Mouse (Mus musculus) bone marrow, adult 2 months (tissue): ENCODE measurements around the gene Lrp10. TPM values are rescaled to one million over a fixed set of nuclear protein-coding genes. Genes with fewer than 3 reads are reported as not detected.

Source experiments
- H3K27ac ChIP-seq: fragments of 200-500 bp; 2 replicates; pipeline ENCODE4 v1.5.1; 2012; ENCODE audit warnings: low read depth, mild to moderate bottlenecking, control low read depth, inconsistent platforms, low read length; ENCODE audit not compliant: control insufficient read depth, poor library complexity, insufficient read depth
- H3K4me1 ChIP-seq: fragments of 200-500 bp; 2 replicates; pipeline ENCODE4 v1.6.1; 2011; ENCODE audit warnings: low read length; ENCODE audit not compliant: control insufficient read depth, insufficient read depth
- H3K4me3 ChIP-seq: fragments of 200-500 bp; replicated peaks from 2 replicates; pipeline ENCODE3; 2011; ENCODE audit warnings: mild to moderate bottlenecking, low read depth, low read length, control low read depth; ENCODE audit not compliant: control insufficient read depth
- CTCF ChIP-seq: fragments of 200-500 bp; IDR thresholded peaks from 2 replicates; pipeline ENCODE4 v1.5.1; 2011; ENCODE audit warnings: low read length, control low read depth; ENCODE audit not compliant: control insufficient read depth, insufficient read depth
- POLR2A ChIP-seq: fragments of 200-500 bp; IDR thresholded peaks from 2 replicates; pipeline ENCODE4 v1.6.1; 2011; ENCODE audit warnings: low read depth, mild to moderate bottlenecking, control low read depth, low read length, borderline replicate concordance; ENCODE audit not compliant: control insufficient read depth
- WGBS: fragments of 180-500 bp; shearing (Covaris S2); methylation state at CpG from one replicate; pipeline ENCODE4 v1.1.7; 2018; 5-methylcytosine and 5-hydroxymethylcytosine counted together
- polyA plus RNA-seq: library from polyadenylated mRNA; stranded (reverse); fragments of >200 nt; gene quantifications from 2 replicates; pipeline ENCODE4 v1.2.4, GENCODE M21; 2011; ENCODE audit warnings: low replicate concordance; ENCODE audit not compliant: missing spikeins, insufficient read depth, insufficient read length

Gene Lrp10
- polyA plus RNA-seq, 1 experiment = 29.0 TPM

DNA sequence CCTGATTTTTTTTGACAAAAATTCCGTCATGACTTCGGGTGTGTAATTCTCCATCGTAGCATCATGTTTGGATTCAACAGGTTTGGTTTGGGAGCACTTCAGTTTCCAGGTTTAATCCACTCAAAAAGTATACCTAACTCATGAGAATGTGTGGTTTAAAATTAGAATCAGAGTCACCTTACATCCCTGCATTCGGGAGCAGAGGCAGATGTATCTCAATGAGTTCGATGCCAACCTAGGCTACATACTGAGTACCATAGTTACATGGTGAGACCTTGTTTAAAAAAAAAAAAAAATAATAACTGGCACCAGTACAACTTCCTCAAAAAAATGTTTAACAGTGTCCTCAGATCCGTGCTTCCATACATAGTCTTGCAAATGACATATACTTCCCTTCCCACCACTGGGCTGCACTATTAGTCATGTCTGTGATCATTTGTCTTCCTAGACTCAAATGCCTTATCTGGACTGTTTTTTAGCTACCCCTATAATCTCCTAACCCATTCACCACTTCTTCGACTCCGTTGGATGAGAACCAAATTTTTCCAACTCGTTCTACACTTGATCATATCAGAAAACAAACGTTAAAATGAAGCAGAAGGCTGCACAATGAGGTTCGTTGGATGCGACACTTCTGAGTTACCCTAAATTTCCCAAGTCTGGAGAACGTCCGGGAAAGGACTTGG, 37.8 kb upstream of the Lrp10 start:
- TF ChIP-seq POLR2A = no peak
- TF ChIP-seq CTCF = no peak
- 20% methylated on average over 14 of the region's 14 CpGs for WGBS
- peak overlapping the region; percentile 82 for H3K27ac ChIP-seq
- H3K4me3 ChIP-seq = peak overlapping the region; percentile 92
- H3K4me1 ChIP-seq = peaks cover 1% of the 10 kb centered on the region; the same call in 1 of the 2 replicates

DNA sequence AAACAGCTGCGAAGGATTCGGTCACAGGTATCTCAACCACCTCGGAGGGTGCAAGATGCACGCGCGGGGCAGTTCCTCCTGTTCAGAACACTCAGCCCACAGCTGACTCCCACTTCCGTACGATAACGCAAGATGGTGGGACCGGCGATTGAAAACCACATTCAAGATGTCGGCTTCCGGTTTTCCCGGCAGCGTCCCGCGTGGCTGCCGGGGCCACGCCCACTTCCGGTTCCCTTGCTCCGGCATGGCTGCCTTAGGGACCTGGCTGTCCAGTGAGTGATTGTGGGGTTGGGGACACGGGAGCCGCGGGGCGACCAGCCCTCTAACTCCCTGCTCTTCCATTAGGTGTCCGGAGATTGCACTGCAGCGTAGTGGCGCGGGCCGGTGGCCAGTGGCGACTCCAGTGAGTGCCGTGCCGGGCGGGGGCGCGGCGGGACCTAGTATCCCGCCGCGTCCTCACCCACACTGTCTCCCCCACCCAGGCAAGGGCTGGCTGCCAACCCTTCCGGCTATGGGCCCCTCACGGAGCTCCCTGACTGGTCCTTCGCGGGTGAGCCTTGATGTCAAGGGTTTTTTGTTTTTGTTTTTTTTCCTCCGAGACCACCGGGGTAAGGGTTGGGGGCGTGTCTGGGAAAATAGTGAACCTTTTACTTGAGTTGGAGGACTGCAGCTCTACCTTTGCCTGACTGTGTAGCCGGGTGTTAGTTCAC, 37.1 kb upstream of the Lrp10 start, which contains the start of gene Mrpl52:
TSS of gene Mrpl52 (plus strand) at position 221 of the 710 bp plus-strand sequence.
- H3K4me1 ChIP-seq = peaks cover 1% of the 10 kb centered on the region; the same call in 1 of the 2 replicates
- TF ChIP-seq CTCF (no peak), POLR2A (peak; percentile 57; the same call in 1 of the 2 replicates)
- H3K27ac ChIP-seq = peak within 1 kb of the TSS; percentile 82
- H3K4me3 ChIP-seq = peak within 1 kb of the TSS; percentile 92
- under 1% methylated on average over 47 of the region's 48 CpGs for WGBS

DNA sequence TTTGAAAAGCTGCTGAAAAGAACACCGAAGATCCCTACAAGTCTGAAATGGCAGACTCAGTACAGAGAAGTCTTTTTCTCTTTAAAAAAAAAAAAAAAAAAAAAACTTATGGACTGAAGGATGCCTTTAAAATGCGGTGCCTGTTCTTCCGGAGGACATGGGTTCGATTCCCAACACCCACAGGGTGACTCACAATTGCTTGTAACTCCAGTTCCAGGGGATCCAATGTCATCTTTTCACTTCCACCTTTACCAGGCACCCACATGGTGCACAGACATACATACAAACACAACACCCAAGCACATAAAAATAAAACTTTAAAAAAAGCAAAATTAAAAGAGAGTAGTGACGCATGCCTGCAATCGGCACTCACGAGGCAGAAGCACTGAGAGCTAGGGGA, 36.2 kb upstream of the Lrp10 start:
- WGBS = 82% methylated on average over 7 of the region's 7 CpGs
- no peak for TF ChIP-seq POLR2A
- TF ChIP-seq CTCF = no peak
- Histone ChIP-seq H3K4me3 (no peak overlapping the region), H3K27ac (no peak overlapping the region), H3K4me1 (peaks cover 1% of the 10 kb centered on the region; the same call in 1 of the 2 replicates)

DNA sequence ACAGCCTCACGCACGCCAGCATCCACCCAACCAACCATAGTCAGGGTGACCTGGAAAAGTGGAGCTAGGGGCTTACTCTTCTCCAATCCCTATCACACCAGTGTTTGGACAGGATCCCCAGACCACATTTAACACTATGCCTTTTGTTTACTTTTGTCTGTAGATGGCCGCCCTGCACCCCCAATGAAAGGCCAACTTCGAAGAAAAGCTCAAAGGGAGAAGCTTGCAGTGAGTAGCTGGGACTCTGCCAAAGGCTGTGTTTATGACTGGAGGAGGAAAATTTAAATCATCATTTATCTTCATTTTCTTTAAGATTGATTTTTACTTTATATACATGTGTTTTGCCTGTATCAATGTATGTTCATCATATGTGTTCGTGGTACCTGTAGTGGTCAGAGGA, 35.5 kb upstream of the Lrp10 start:
- Histone ChIP-seq H3K27ac (no peak overlapping the region), H3K4me1 (peaks cover 1% of the 10 kb centered on the region; the same call in 1 of the 2 replicates), H3K4me3 (no peak overlapping the region)
- 86% methylated on average over 5 of the region's 5 CpGs for WGBS
- TF ChIP-seq CTCF = no peak
- TF ChIP-seq POLR2A = no peak

DNA sequence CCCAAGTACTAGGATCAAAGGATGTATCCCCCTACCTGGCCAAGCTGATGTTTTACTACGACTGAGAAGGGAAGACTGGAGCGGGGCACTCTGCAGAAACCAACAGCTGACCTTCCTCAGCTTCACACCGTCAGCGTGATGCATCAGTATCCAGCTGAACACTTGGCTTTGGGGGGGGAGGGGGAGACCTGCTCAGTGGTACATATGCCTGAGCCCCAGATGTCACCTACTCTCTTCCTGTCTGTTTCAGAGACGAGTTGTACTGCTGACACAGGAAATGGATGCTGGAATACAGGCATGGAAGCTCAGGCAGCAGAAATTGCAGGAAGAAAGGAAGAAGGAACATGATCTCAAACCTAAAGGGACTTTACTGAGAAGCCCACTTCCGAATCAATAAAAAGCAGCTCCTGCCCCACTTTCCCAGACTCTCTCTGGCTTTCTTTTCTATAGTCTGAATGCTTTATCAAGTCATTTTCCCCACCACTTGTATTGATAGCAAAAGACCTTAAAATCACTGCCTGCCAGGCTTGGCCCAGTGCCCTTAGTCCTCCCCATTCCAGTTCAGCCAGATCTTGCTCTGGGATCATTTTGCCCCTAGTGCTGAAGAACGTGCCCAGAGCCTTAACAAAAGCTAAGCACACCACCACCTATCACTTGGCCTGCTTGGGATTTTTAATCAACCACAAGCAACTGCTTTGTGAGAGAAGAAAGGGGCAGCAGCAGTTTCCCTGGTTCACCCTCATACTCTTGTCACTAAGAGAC, 34.4 kb upstream of the Lrp10 start:
- Histone ChIP-seq H3K27ac (no peak overlapping the region), H3K4me3 (no peak overlapping the region), H3K4me1 (peaks cover 1% of the 10 kb centered on the region; the same call in 1 of the 2 replicates)
- 67% methylated on average over 7 of the region's 7 CpGs for WGBS
- TF ChIP-seq CTCF (no peak), POLR2A (no peak)

DNA sequence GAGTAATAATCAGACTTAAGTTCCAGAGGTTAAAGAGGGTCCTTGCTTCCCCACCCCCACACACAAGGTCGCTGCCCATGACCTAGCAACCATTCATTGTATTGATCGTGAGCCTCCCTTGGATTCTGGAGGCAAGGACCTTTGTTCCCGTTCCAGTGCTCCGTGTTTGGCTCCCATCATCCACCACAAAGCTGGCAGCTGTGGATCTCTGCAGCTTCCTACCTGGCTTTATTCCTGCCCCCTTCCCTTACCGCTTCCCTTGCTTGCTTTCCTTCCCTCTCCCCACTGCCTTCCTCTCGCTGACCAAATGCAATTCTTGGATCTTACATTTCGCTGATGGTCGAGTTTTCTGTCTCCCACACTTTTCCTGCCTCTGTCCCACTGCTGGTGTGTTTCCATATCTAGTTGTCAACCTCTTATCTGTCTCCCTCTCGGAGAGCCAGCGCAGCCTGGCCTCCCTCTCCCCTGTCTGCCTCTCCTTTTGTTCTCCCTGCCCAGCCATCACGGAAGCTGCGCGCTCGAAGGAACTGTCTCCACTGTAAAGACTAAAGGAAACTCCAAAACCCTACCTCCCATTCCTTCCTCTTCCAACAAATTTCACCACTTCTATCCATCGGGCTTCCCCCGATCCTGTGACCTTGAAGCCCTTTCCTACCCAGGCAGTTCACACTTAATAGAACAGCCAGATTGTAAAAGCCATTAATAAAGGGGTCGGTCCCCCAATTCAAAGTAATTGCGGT, 33.4 kb upstream of the Lrp10 start:
- no peak for TF ChIP-seq POLR2A
- TF ChIP-seq CTCF = no peak
- H3K4me1 ChIP-seq = peaks cover 1% of the 10 kb centered on the region; the same call in 1 of the 2 replicates
- no peak overlapping the region for H3K4me3 ChIP-seq
- H3K27ac ChIP-seq = no peak overlapping the region
- WGBS = 66% methylated on average over 18 of the region's 18 CpGs

DNA sequence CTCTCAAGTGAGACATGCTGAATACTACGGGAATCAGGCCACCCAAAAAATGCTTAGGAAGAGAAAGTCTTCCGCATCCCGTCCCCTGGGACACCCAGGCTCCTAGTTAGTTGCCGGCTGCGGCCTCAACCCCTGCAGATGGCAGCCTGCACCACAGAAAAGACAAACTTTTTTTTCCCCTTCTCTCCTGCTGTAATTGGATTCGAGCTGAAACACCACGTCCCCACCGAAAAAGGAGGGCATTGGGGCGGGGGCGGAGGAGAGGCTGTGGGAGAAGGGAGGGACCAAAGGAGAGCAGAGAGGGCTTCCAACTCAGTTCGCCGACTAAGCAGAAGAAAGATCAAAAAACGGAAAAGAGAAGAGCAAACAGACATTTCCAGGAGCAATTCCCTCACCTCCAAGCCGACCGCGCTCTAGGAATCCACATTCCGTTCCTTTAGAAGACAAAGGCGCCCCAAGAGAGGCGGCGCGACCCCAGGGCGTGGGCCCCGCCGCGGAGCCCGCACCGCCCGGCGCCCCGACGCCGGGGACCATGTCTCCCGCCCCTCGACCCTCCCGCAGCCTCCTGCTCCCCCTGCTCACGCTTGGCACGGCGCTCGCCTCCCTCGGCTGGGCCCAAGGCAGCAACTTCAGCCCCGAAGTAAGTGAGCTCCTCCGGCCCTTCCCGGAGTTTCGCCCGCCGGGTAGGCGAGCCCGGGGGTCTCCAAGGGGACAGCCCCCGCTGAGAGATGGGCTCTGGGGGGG, 32.4 kb upstream of the Lrp10 start, which contains the start of gene Mmp14:
TSS of gene Mmp14 (plus strand) at position 279 of the 744 bp plus-strand sequence.
- Histone ChIP-seq H3K27ac (peak within 1 kb of the TSS; percentile 42), H3K4me1 (peaks cover 3% of the 10 kb centered on the region; the same call in 1 of the 2 replicates), H3K4me3 (peak within 1 kb of the TSS; percentile 44)
- WGBS = 3% methylated on average over 49 of the region's 49 CpGs
- TF ChIP-seq POLR2A = no peak
- no peak for TF ChIP-seq CTCF
